Mouse (Mus musculus) hindbrain, postnatal 0 days (tissue): ENCODE measurements at regions not wholly inside any gene's neighbourhood (a gene's known extent, or its start where the extent isn't known, plus 50 kb on each side); places are given as distances from the start of the nearest gene placed in this dataset.

Experiments used
- ATAC-seq: fragments of 200-750 bp; cut with Nextera tagmentation; 2 replicates; pipeline ENCODE4 v1.8.0; 2017; ENCODE audit warnings: mild to moderate bottlenecking, moderate TSS enrichment, moderate library complexity
- DNase-seq: peaks from one replicate; pipeline ENCODE4 v3.0.0-alpha.2; 2015; ENCODE audit warnings: low spot score
- H3K27ac ChIP-seq: fragments of 300-500 bp; sonication (generic); 2 replicates; pipeline ENCODE4 v1.5.1; 2014; ENCODE audit warnings: mild to moderate bottlenecking
- H3K27me3 ChIP-seq: fragments of 300-500 bp; sonication (generic); 2 replicates; pipeline ENCODE4 v1.6.1; 2014; ENCODE audit warnings: low read length, mixed read lengths; ENCODE audit not compliant: insufficient read depth
- H3K36me3 ChIP-seq: fragments of 300-500 bp; sonication (generic); 2 replicates; pipeline ENCODE4 v1.6.1; 2014; ENCODE audit warnings: low read length, mixed read lengths; ENCODE audit not compliant: insufficient read depth
- H3K4me1 ChIP-seq: fragments of 300-500 bp; sonication (generic); 2 replicates; pipeline ENCODE4 v1.6.1; 2014; ENCODE audit warnings: antibody characterized with exemption, low read length, mixed read lengths; ENCODE audit not compliant: insufficient read depth
- H3K4me2 ChIP-seq: fragments of 300-500 bp; sonication (generic); 2 replicates; pipeline ENCODE4 v1.6.1; 2014; ENCODE audit warnings: low read depth, mild to moderate bottlenecking, low read length, moderate library complexity, mixed read lengths
- H3K4me3 ChIP-seq: fragments of 300-500 bp; sonication (generic); 2 replicates; pipeline ENCODE4 v1.5.1; 2014; ENCODE audit warnings: low read length
- H3K9ac ChIP-seq: fragments of 300-500 bp; sonication (generic); replicated peaks from 2 replicates; pipeline ENCODE4 v1.6.1; 2014; ENCODE audit warnings: mild to moderate bottlenecking, low read length, moderate library complexity, mixed read lengths
- H3K9me3 ChIP-seq: fragments of 300-500 bp; sonication (generic); 2 replicates; pipeline ENCODE4 v1.6.1; 2016; ENCODE audit warnings: low read length, mixed read lengths
- CTCF ChIP-seq: IDR thresholded peaks from 2 replicates; pipeline ENCODE4 v1.5.1; 2016; ENCODE audit warnings: antibody characterized with exemption, control low read depth, low read depth
- WGBS: fragments of 180-500 bp; shearing (Covaris S2); extraction: QIAGEN DNeasy Blood & Tissue Kit; methylation state at CpG from one replicate; pipeline ENCODE4 v1.1.7; 2014; 5-methylcytosine and 5-hydroxymethylcytosine counted together

- TF ChIP-seq CTCF: no peak
- no peak overlapping the region for H3K27ac ChIP-seq
- H3K4me1 ChIP-seq: no peaks in the 10 kb centered on the region
- H3K27me3 ChIP-seq: no peaks in the 10 kb centered on the region
- no peaks in the 10 kb centered on the region for H3K9me3 ChIP-seq
- WGBS: 87% methylated on average over 1 of the region's 1 CpGs
- H3K36me3 ChIP-seq: no peaks in the 10 kb centered on the region
- H3K4me3 ChIP-seq: no peak overlapping the region
- DNase-seq (no peak), ATAC-seq (no peak)
- no peak overlapping the region for H3K9ac ChIP-seq
- H3K4me2 ChIP-seq: no peak overlapping the region
Measured at GRCm38 (mm10) chr3:38102985-38103384, 378.7 kb upstream of the Gm5148 start.

- WGBS: 94% methylated on average over 1 of the region's 1 CpGs
- DNase-seq: no peak
Measured at GRCm38 (mm10) chr3:38102181-38102580, 377.9 kb upstream of the Gm5148 start.

GRCm38 (mm10) chr3:38094370-38094979 lies 370.2 kb upstream of the Gm5148 start:
- 0 out of 2 replicates have a peak, but pooled peaks have one; percentile 22 for TF ChIP-seq CTCF
- Histone ChIP-seq H3K36me3 (no peaks in the 10 kb centered on the region), H3K4me3 (no peak overlapping the region), H3K4me1 (no peaks in the 10 kb centered on the region), H3K9ac (no peak overlapping the region), H3K27me3 (no peaks in the 10 kb centered on the region), H3K9me3 (no peaks in the 10 kb centered on the region), H3K4me2 (no peak overlapping the region), H3K27ac (no peak overlapping the region)
- no peak for ATAC-seq
- DNase-seq: no peak
- WGBS: 79% methylated on average over 7 of the region's 7 CpGs

More at GRCm38 (mm10) chr3:38102181-38102580, 377.9 kb upstream of the Gm5148 start:
- ATAC-seq: no peak
- no peak overlapping the region for H3K4me2 ChIP-seq
- H3K4me1 ChIP-seq: no peaks in the 10 kb centered on the region
- no peak overlapping the region for H3K4me3 ChIP-seq
- H3K27ac ChIP-seq: no peak overlapping the region
- no peaks in the 10 kb centered on the region for H3K9me3 ChIP-seq
- no peak overlapping the region for H3K9ac ChIP-seq
- TF ChIP-seq CTCF: no peak
- H3K27me3 ChIP-seq: no peaks in the 10 kb centered on the region
- no peaks in the 10 kb centered on the region for H3K36me3 ChIP-seq

GRCm38 (mm10) chr3:38084548-38084947 lies 360.3 kb upstream of the Gm5148 start:
- no peak for TF ChIP-seq CTCF
- no peak for ATAC-seq

GRCm38 (mm10) chr3:38082386-38082785 lies 358.1 kb upstream of the Gm5148 start:
- H3K4me3 ChIP-seq: no peak overlapping the region
- WGBS: 81% methylated on average over 11 of the region's 11 CpGs
- no peak overlapping the region for H3K9ac ChIP-seq
- H3K4me1 ChIP-seq: no peaks in the 10 kb centered on the region
- TF ChIP-seq CTCF: no peak
- DNase-seq: no peak
- no peak overlapping the region for H3K27ac ChIP-seq
- H3K27me3 ChIP-seq: no peaks in the 10 kb centered on the region
- no peak for ATAC-seq
- H3K4me2 ChIP-seq: no peak overlapping the region
- no peaks in the 10 kb centered on the region for H3K9me3 ChIP-seq
- H3K36me3 ChIP-seq: no peaks in the 10 kb centered on the region

More at GRCm38 (mm10) chr3:38084548-38084947, 360.3 kb upstream of the Gm5148 start:
- H3K9ac ChIP-seq: no peak overlapping the region
- H3K27me3 ChIP-seq: no peaks in the 10 kb centered on the region
- DNase-seq: no peak
- no peaks in the 10 kb centered on the region for H3K36me3 ChIP-seq
- H3K4me2 ChIP-seq: no peak overlapping the region
- no peak overlapping the region for H3K27ac ChIP-seq
- H3K4me1 ChIP-seq: no peaks in the 10 kb centered on the region
- WGBS: 65% methylated on average over 6 of the region's 6 CpGs
- no peaks in the 10 kb centered on the region for H3K9me3 ChIP-seq
- no peak overlapping the region for H3K4me3 ChIP-seq

- DNase-seq (no peak), ATAC-seq (no peak)
- peaks cover 3% of the 10 kb centered on the region; the same call in 1 of the 2 replicates for H3K9me3 ChIP-seq
- no peaks in the 10 kb centered on the region for H3K4me1 ChIP-seq
- no peak overlapping the region for H3K4me2 ChIP-seq
- no peaks in the 10 kb centered on the region for H3K36me3 ChIP-seq
- no peak overlapping the region for H3K27ac ChIP-seq
- H3K27me3 ChIP-seq: no peaks in the 10 kb centered on the region
- no peak overlapping the region for H3K9ac ChIP-seq
- TF ChIP-seq CTCF: no peak
- 73% methylated on average over 1 of the region's 1 CpGs for WGBS
- no peak overlapping the region for H3K4me3 ChIP-seq
Measured at GRCm38 (mm10) chr3:38076835-38077234, 352.5 kb upstream of the Gm5148 start.

- DNase-seq (no peak), ATAC-seq (no peak)
- no peak for TF ChIP-seq CTCF
- WGBS: 90% methylated on average over 4 of the region's 4 CpGs
- no peak overlapping the region for H3K4me3 ChIP-seq
- peaks cover 3% of the 10 kb centered on the region; the same call in 1 of the 2 replicates for H3K9me3 ChIP-seq
- H3K9ac ChIP-seq: no peak overlapping the region
- no peaks in the 10 kb centered on the region for H3K36me3 ChIP-seq
- no peak overlapping the region for H3K4me2 ChIP-seq
- no peaks in the 10 kb centered on the region for H3K27me3 ChIP-seq
- H3K27ac ChIP-seq: no peak overlapping the region
- no peaks in the 10 kb centered on the region for H3K4me1 ChIP-seq
Measured at GRCm38 (mm10) chr3:38073946-38074345, 349.7 kb upstream of the Gm5148 start.
